ENCODE assay signal across 8 mouse cellular contexts in genomic region chr2:165866412-165866811, GRCm38 (mm10). TPM values are rescaled to one million over a fixed set of nuclear protein-coding genes. Genes with fewer than 3 reads are reported as not detected.
DNase-seq lines count a peak whose midpoint lies in the region; ATAC-seq lines count a peak whose summit lies in the region.

No protein-coding gene starts in this region.

- WGBS in lung, embryonic 15.5 days, result 60% methylated on average over 8 of the region's 8 CpGs
- WGBS in forebrain, embryonic 15.5 days, result 14% methylated on average over 8 of the region's 8 CpGs
- WGBS in intestine, embryonic 15.5 days, result 56% methylated on average over 8 of the region's 8 CpGs
- WGBS in neural tube, embryonic 14.5 days, result 33% methylated on average over 8 of the region's 8 CpGs

- H3K36me3 ChIP-seq in lung, embryonic 15.5 days, result peaks cover 11% of the 10 kb centered on the region; the same call in 1 of the 2 replicates
- 0 out of 2 replicates have a peak, but pooled peaks cover 10% of the 10 kb centered on the region for H3K36me3 ChIP-seq in forebrain, embryonic 15.5 days
- H3K36me3 ChIP-seq in intestine, embryonic 15.5 days, result no peaks in the 10 kb centered on the region; the same call in 1 of the 2 replicates
- 0 out of 2 replicates have a peak, but pooled peaks cover 3% of the 10 kb centered on the region for H3K36me3 ChIP-seq in neural tube, embryonic 14.5 days (ENCODE audit: control insufficient read depth, insufficient read depth, low read length)

- H3K27ac ChIP-seq in lung, embryonic 15.5 days, result peak overlapping the region; percentile 20
- peak overlapping the region; percentile 86 for H3K27ac ChIP-seq in forebrain, embryonic 15.5 days (replicated peaks)
- H3K27ac ChIP-seq in intestine, embryonic 15.5 days, result peak overlapping the region; percentile 74
- peak overlapping the region; percentile 76 for H3K27ac ChIP-seq in neural tube, embryonic 14.5 days (ENCODE audit: low read depth, low read length)

- DNase-seq in lung, adult 18-20 months, result no peak
- DNase-seq in right cerebral cortex, adult 18-20 months, result no peak
- DNase-seq in layer of hippocampus, adult 11-12 months (ENCODE audit: low spot score), result no peak

- no peak for ATAC-seq in lung, embryonic 15.5 days (ENCODE audit: borderline replicate concordance, extremely low read depth, low FRiP score, low TSS enrichment)
- 0 out of 2 replicates have a peak, but pooled peaks have one; percentile 6 for ATAC-seq in forebrain, embryonic 15.5 days (replicated peaks)
- ATAC-seq in intestine, embryonic 15.5 days, result no peak
- no peak for ATAC-seq in neural tube, embryonic 14.5 days (ENCODE audit: low read depth)
- no peak for ATAC-seq in granulocyte monocyte progenitor cell, adult 5-6 weeks (replicated peaks; ENCODE audit: poor library complexity, severe bottlenecking)

- H3K9me3 ChIP-seq in lung, embryonic 15.5 days, result no peaks in the 10 kb centered on the region
- no peaks in the 10 kb centered on the region for H3K9me3 ChIP-seq in forebrain, embryonic 15.5 days
- no peaks in the 10 kb centered on the region for H3K9me3 ChIP-seq in intestine, embryonic 15.5 days
- no peaks in the 10 kb centered on the region for H3K9me3 ChIP-seq in neural tube, embryonic 14.5 days (ENCODE audit: control insufficient read depth, low read length)

- no peak overlapping the region for H3K9ac ChIP-seq in lung, embryonic 15.5 days
- H3K9ac ChIP-seq in forebrain, embryonic 15.5 days (replicated peaks), result 0 out of 2 replicates have a peak overlapping the region, but pooled peaks have one; percentile 3
- H3K9ac ChIP-seq in intestine, embryonic 15.5 days, result no peak overlapping the region
- 0 out of 2 replicates have a peak overlapping the region, but pooled peaks have one; percentile 5 for H3K9ac ChIP-seq in neural tube, embryonic 14.5 days (replicated peaks; ENCODE audit: low read depth, low read length)

- H3K4me3 ChIP-seq in lung, embryonic 15.5 days, result no peak overlapping the region
- H3K4me3 ChIP-seq in forebrain, embryonic 15.5 days, result no peak overlapping the region
- H3K4me3 ChIP-seq in intestine, embryonic 15.5 days (replicated peaks), result no peak overlapping the region
- H3K4me3 ChIP-seq in neural tube, embryonic 14.5 days (ENCODE audit: low read depth, low read length), result no peak overlapping the region

- H3K4me1 ChIP-seq in lung, embryonic 15.5 days, result peaks cover 67% of the 10 kb centered on the region
- peaks cover 53% of the 10 kb centered on the region for H3K4me1 ChIP-seq in forebrain, embryonic 15.5 days
- peaks cover 50% of the 10 kb centered on the region for H3K4me1 ChIP-seq in intestine, embryonic 15.5 days (replicated peaks)
- H3K4me1 ChIP-seq in neural tube, embryonic 14.5 days (ENCODE audit: control insufficient read depth, insufficient read depth, low read length), result peaks cover 38% of the 10 kb centered on the region

- H3K4me2 ChIP-seq in lung, embryonic 15.5 days, result no peak overlapping the region
- no peak overlapping the region for H3K4me2 ChIP-seq in forebrain, embryonic 15.5 days (replicated peaks)
- H3K4me2 ChIP-seq in intestine, embryonic 15.5 days (replicated peaks), result no peak overlapping the region
- H3K4me2 ChIP-seq in neural tube, embryonic 14.5 days (ENCODE audit: low read depth, low read length), result no peak overlapping the region

- H3K27me3 ChIP-seq in lung, embryonic 15.5 days, result no peaks in the 10 kb centered on the region
- no peaks in the 10 kb centered on the region for H3K27me3 ChIP-seq in forebrain, embryonic 15.5 days
- no peaks in the 10 kb centered on the region for H3K27me3 ChIP-seq in intestine, embryonic 15.5 days (replicated peaks)
- H3K27me3 ChIP-seq in neural tube, embryonic 14.5 days (ENCODE audit: control insufficient read depth, insufficient read depth, low read length), result no peaks in the 10 kb centered on the region

RNA-seq across cellular contexts. Expression of gene Zmynd8, which starts 32.4 kb away (rescaled TPM):
- 44.7 and 46.0 TPM in 2 replicates for polyA plus RNA-seq in lung, embryonic 15.5 days (2015; fragmentation: Nextera tagmentation; extraction: Ambion mirVana)
- polyA plus RNA-seq in forebrain, embryonic 15.5 days (2015; fragmentation: Nextera tagmentation; extraction: Ambion mirVana), result 81.0 and 85.9 TPM in 2 replicates
- 64.7 and 66.2 TPM in 2 replicates for polyA plus RNA-seq in intestine, embryonic 15.5 days (2015; fragmentation: Nextera tagmentation; extraction: Ambion mirVana)
- 63.4 and 69.3 TPM in 2 replicates for polyA plus RNA-seq in neural tube, embryonic 14.5 days (2014; fragmentation: Nextera tagmentation; extraction: Ambion mirVana)
- total RNA-seq in granulocyte monocyte progenitor cell, adult 5-6 weeks (2014; fragmentation: Nextera tagmentation), result 53.0 and 58.3 TPM in 2 replicates
- total RNA-seq in granulocyte monocyte progenitor cell, adult 5-6 weeks (2017), result 32.2 and 33.7 TPM in 2 replicates

Comparison
In these comparisons a context has a peak if more than half of its experiments do, and no peak if none do; other contexts are left out.
1. H3K27ac ChIP-seq: peak in every context shown above with its lines; median percentile 86 in forebrain, embryonic 15.5 days; 76 in neural tube, embryonic 14.5 days; 74 in intestine, embryonic 15.5 days; 20 in lung, embryonic 15.5 days.
2. H3K9ac ChIP-seq: peak in forebrain, embryonic 15.5 days (single experiment) and neural tube, embryonic 14.5 days (single experiment); none in lung, embryonic 15.5 days (single experiment) and intestine, embryonic 15.5 days (single experiment).